Mouse (Mus musculus) liver, postnatal 0 days (tissue): ENCODE results near the gene Vmn1r188.

Source experiments
- CTCF ChIP-seq: sonication (generic); IDR thresholded peaks from 2 replicates; pipeline ENCODE4 v1.5.1; 2016; ENCODE audit warnings: antibody characterized with exemption, low read depth
- EP300 ChIP-seq: IDR thresholded peaks from 2 replicates; pipeline ENCODE4 v1.6.1; 2016; ENCODE audit warnings: antibody characterized with exemption, low read depth, mild to moderate bottlenecking

- no peak for TF ChIP-seq CTCF
- no peak for TF ChIP-seq EP300
These were observed 34.4 kb upstream of the Vmn1r188 start for GRCm38 (mm10) chr13:22049737-22050440.
